Mouse (Mus musculus): ENCODE measurements at regions not wholly inside any gene's neighbourhood (a gene's known extent, or its start where the extent isn't known, plus 50 kb on each side); places are given as distances from the start of the nearest gene placed in this dataset.
A peak's percentile ranks its signal among the peaks of the same experiment; 100 is the strongest.
"Not testable (repeated sequence)": the region's sequence is repeated elsewhere in the genome, so short reads cannot be mapped to it uniquely, and the experiment has no call there.

DNA sequence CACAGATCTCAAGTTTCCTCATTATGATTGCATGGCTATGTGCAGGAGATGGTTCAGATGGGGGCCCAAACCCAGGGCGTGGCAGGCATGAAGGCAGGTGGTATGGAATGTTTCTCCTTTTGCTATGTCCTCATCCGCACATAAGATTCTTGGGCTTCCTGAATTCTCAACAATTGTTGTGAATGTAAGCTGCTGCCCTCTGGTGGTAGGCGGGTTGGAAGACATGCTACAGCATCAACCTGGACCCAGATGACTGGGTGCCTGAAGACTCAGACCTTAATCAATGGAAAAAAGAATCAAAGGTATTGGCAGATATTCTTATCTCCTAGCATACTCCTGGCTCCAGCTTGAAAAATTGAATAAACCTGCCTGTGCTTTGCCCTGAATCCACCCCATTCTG is 211.3 kb upstream of the Gm4985 start:
- not testable (repeated sequence) for DNase-seq

DNA sequence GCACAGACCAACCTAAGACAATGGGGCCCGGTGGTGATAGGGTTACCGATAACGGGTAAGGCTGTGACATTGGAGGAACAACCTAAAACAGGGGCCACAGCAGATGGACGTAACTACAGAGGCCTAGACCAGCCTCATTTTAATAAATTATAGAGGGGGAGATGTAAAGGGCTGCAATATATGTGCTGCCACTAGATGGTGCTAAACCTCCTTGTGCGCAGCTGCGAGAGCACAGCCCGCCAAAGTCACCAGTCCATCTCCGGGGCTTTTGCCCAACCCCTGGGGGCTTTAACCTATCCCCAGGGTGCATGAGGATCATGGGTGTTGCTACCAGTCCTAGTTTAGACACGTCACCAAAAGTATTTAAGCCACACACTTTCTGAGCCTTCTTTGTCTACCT is 202.9 kb upstream of the Gm4985 start:
- not testable (repeated sequence) for DNase-seq

DNA sequence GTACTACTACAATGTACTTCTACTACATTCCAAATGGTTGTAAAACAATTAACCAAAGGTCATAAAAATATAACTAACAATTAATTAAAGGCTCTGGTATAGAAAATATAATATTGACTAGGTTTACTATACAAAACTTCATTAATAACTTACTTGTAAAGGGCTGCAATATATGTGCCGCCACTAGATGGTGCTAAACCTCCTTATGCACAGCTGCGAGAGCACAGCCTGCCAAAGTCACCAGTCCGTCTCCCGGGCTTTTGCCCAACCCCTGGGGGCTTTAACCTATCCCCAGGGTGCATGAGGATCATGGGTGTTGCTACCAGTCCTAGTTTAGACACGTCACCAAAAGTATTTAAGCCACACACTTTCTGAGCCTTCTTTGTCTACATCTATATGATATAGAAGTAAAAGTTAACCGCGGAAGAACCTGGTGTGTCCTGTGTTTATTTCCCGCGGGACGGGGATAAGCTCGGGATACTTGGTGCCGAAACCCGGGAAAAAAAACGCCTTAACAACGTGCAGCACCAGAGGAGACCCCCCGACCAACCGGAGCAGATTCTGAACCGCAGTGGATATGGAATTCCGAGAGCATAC is 194.6 kb upstream of the Gm4985 start:
- peak; percentile 5 for DNase-seq
